Mouse (Mus musculus) fibroblast of lung, adult 2 months (primary cell): ENCODE measurements at regions not wholly inside any gene's neighbourhood (a gene's known extent, or its start where the extent isn't known, plus 50 kb on each side); places are given as distances from the start of the nearest gene placed in this dataset.

Source experiments
- DNase-seq: peaks from one replicate; pipeline ENCODE4 v3.0.0-alpha.2; 2011; ENCODE audit warnings: low read depth

- DNase-seq: no peak
These were observed 178.1 kb upstream of the Lyplal1 start for GRCm38 (mm10) chr1:186295201-186295600.

GRCm38 (mm10) chr1:186294635-186295034, 177.5 kb upstream of the Lyplal1 start:
- DNase-seq: peak; percentile 51

- no peak for DNase-seq
These were observed 172.0 kb upstream of the Lyplal1 start for GRCm38 (mm10) chr1:186289117-186289516.

DNA sequence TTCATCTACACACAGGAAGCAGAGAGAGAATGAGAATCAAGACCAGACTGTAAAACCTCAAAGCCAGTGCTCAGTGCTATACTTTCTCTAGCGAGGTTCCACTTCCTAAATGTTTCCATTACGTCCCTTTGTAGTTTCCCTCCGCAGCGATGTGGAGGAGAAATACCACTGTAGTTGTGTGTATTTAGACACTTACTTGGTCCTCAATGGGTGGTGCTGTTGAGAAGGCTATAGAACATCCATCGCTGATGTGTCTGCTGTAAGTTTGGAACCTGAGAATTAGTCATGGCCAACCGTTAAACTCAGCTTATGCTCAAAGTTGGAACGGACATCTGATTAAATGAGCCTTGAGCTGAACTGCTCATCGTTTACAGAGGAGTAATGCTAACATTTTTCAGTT, 170.7 kb upstream of the Lyplal1 start:
- no peak for DNase-seq

DNA sequence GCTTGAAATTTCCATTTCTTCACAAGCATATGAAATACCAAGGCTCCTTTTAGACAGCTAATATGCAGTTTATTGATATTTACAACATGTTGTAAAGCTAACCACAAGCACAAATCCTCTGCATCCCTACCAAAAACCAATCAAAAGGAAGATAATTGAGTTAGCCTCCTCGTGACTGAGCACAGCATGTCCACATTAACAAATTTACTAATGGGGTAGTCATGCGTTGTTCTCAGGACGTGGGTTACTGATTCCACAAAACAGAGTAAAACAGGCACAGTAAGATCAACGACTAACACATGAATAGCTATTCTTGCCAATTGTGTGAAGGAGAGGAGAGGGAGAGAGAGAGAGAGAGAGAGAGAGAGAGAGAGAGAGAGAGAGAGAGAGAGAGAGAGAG, 169.3 kb upstream of the Lyplal1 start:
- no peak for DNase-seq

DNA sequence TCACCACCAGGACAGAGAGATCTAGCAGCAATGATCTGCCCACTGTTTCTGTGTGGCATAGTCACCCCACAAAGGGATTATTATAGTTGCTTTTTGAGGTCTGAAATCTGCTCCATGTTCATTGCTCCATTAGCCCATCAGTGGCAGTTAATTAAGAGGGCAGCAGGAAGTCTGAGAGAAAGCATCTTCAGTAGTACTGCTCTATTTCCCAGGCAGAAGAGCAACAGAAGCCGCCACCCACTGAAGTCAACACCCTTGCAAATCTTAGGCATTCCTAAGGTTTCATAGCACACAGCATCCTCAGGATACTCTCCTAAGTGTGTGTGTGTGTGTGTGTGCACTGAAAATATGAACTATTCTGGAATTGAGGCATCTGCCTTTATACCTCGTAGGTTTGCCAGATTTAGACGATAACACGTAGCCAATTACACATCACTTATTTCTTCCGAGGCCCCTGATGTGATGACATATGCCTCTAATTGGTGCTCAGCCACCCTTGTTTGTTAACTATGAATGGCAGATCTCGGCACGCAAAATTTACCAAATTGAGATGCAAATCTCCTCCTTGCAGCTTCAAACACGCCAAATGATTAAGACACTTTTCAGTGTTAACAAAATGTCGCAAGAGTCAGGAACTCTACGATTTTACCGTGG, 161.0 kb upstream of the Lyplal1 start:
- DNase-seq: no peak

GRCm38 (mm10) chr1:186271436-186271835, 154.3 kb upstream of the Lyplal1 start:
- no peak for DNase-seq

DNA sequence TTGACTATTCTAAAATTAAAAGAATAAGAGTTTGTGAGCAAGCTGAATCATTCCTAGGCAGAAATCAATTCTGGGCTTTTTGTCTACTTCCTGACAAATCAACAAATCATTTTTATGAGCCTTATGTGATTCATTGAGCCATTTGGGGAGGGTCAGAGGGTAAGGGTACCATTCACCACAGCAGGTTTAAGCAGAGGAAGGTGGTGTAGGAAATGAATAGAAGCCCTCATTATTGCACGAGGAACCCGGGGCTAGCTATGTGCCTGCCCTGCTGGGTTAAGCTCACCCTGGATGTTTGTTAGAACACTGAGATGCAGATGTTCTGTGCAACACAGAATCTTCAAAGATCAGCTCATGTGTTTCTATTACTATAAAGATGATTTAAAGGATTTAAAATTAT, 150.2 kb upstream of the Lyplal1 start:
- no peak for DNase-seq

DNA sequence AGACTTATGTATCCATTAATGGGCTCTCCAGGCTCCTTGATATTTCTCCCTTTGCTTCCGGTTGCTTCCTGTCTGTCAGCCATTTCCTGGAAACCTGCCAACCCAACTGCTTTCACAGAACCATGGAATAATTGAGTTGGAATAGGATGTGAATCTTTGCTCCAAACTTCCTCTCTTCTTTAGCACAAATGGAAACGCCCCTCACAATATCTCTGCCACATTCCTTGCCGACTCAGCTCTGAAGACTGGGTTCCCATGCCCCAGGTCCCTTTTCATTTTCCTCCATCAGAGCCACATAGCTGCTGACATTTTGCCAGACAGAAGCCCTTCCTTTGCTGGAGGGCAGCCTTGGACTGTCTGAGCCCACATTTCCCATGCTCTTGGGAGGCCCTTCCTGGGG, 147.5 kb upstream of the Lyplal1 start:
- no peak for DNase-seq

DNA sequence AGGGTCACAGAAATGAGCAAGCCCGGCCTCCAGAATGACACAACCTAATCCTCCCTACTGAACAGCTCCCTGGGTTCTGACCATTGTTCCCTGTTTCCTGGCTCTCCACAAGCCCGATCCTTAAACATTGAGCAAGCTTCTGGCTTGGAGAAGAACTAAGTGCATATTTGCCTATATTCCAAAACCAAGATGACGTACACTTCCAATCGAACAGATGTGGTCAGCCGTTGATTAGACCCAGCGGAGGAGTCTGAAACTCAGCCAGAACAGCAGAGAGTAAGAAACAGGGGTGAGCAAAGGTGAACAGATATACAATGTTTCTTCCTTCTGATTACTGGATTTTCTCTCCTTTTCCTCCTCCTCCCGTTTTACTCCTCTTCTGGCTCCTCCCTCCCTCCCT, 146.8 kb upstream of the Lyplal1 start:
- DNase-seq: peak; percentile 57

GRCm38 (mm10) chr1:186263196-186263595, 146.1 kb upstream of the Lyplal1 start:
- no peak for DNase-seq

DNA sequence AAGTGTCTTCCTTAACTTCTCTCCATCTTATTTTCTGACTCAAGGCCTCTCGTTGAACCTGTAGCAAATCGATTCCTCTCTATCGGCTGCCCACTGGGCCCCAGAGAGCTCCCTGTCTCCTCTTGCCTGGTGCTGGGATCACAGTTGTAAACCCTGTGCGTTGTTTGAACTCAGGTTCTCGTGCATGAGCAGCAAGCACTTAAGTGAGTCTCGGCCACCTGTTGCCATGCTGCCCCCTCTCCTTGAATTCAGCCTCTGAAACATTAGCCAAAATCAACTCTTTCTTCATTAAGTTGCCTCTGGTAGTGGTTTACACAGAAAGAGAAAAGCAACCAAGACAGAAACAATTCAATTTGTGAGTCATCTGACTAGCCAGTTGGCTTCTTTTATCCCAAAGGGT, 144.9 kb upstream of the Lyplal1 start:
- DNase-seq: no peak

GRCm38 (mm10) chr1:186261326-186261833, 144.3 kb upstream of the Lyplal1 start:
- no peak for DNase-seq

DNA sequence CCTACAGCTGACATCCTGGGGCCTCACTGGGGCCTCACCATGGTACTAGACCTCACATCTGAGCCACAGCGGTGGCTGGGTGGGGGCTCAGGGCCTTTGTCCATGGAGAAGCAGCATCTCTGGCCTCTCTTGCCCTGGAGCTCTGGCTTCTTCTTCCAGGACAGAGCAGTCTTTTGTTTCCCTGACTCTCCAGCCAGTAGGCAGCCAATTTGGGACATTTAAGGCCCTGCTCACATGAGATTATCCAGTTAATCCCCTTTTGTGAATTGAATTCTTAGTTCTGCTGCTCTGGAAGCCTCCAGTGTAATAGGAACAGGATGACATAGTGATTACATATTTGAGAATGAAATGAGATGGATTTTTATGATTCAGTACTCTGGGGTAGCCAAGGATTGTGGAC, 140.5 kb upstream of the Lyplal1 start:
- DNase-seq: no peak

DNA sequence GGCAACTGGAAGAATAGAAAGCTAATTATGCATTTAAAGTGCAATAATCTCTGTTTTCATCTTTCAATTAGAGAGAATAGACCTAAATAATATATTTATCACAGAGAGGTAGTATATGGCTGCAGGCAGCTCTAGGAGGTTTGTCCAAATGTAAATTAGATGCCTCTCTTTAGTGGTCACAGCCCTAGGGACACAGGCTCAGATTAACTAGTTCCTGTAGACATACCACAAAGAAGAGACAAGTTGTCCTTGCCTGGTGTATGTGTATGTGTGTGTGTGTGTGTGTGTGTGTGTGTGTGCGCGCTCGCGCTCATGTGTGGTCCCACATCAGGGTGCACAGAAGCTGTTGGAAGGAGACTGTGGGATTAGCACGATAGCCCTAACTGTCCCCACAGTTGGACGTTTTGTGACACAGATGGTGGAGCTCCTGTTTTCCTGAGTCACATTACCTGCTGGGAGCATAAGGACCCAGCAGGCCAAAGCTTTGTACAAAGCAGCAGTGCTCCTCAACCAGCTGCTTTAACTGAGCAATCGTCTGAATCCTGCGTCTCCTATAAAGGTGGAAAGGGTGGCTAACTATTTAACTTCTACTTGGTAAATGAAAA, 138.5 kb upstream of the Lyplal1 start:
- DNase-seq: no peak

DNA sequence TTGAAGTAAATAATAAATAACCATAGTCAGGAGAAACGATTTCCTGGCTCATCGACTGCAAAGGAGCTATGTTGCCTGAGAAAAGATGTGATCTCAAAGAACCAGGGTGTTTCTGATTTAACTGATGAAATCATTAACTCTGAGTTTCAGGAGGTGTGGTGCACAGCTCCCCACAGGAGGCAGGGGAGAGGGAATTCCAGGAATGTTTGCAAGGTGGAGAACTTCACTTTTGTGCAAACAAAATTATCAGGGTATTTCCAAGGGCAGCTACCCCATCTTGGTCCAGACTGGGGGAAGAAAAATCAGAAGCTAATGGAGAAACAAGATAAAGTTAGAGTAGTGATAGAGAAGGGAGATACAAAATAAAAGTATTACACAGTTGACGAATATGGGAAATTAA, 137.4 kb upstream of the Lyplal1 start:
- DNase-seq: no peak

DNA sequence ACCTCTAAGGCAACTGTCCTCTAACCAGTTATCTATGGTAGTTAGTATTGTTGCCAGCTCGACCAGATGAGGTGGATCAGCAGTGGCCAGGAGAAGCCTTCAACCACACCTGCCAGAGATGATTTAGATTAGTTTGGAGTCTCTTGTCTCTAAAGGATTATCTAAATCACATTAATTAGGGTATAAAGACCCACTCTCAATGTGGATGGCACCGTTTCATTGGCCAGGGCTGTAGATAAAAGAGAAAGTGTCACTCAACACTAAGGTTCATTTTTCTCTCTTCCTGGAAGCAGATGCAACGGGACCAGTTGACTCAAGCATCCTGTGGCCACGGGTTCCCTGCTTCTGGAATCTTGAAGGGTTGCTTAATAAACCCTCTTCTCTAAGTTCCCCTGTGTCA, 135.4 kb upstream of the Lyplal1 start:
- no peak for DNase-seq

- DNase-seq: peak; percentile 72
These were observed 133.2 kb upstream of the Lyplal1 start for GRCm38 (mm10) chr1:186250316-186250715.

GRCm38 (mm10) chr1:186249214-186249613, 132.1 kb upstream of the Lyplal1 start:
- no peak for DNase-seq

DNA sequence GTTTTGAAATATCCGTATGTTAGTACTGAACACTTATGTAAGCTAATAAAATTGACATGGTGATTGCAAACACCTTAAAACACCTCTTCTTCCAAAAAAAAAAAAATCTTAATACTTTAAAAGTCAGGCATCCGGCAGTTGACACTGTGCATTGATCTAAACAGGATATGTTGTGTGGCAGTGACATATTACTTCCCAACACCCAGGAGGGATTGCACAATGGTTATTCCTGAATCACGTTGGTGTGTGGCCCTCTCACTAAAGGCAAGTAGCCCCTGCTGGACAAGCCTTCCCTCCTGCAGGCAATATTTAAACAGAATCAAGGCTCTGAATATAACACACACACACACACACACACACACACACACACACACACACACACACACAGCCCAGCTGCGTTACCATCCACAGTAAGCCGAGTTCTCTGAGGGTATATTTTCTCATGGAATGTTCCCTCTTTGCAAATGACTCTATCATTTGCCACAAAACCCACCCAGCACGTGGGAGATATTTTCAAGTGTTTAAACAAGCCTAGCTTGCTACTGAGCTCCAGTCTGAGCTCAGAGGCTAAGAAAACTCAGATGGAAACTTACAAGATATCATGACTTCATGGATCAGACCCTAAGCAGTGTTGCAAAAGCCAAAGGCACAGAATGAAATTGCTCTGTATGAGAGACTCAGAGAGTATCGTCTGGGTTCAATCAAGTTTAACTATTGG, 128.8 kb upstream of the Lyplal1 start:
- DNase-seq: no peak

- no peak for DNase-seq
These were observed 124.0 kb upstream of the Lyplal1 start for GRCm38 (mm10) chr1:186241112-186241511.

DNA sequence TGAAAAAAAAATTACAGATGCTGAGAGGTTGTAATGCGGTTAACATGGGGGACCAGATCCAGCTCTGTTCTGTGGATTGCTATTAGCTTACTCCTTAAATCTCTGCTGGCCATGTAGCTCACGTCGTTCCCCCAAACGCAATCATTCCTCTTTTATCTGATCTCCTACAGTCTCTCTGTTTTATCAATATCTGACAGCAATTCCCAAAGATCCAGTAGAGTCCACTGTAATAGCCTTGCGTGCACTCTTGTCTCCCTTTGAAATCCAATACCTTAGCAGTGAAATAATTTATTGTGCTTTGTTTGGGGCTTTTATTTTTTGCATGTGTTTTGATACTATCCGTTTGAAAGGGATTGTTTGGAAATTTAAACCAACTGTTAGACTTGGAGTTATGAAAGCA, 120.4 kb upstream of the Lyplal1 start:
- no peak for DNase-seq

- no peak for DNase-seq
These were observed 119.3 kb upstream of the Lyplal1 start for GRCm38 (mm10) chr1:186236267-186237020.
